Mouse (Mus musculus) urinary bladder, postnatal 25 days (tissue): ENCODE data around the gene Borcs7.
"Not testable (repeated sequence)": the region's sequence is repeated elsewhere in the genome, so short reads cannot be mapped to it uniquely, and the experiment has no call there.

ENCODE experiments used
- DNase-seq: peaks from one replicate; pipeline ENCODE4 v3.0.0; 2022; ENCODE audit warnings: low spot score

The Borcs7 gene

GRCm38 (mm10) chr19:46715016-46715415 lies 25.3 kb downstream of the Borcs7 start:
- DNase-seq = no peak

- DNase-seq = no peak
These were observed 28.4 kb downstream of the Borcs7 start for GRCm38 (mm10) chr19:46718150-46718549.

- no peak for DNase-seq
These were observed 34.7 kb downstream of the Borcs7 start for GRCm38 (mm10) chr19:46724411-46724810.

- DNase-seq = no peak
These were observed 36.4 kb downstream of the Borcs7 start for GRCm38 (mm10) chr19:46726142-46726541.

- DNase-seq = no peak
These were observed 37.5 kb downstream of the Borcs7 start for GRCm38 (mm10) chr19:46727140-46727736.

GRCm38 (mm10) chr19:46727945-46728540 lies 38.3 kb downstream of the Borcs7 start:
- no peak for DNase-seq

GRCm38 (mm10) chr19:46728909-46729308 lies 39.2 kb downstream of the Borcs7 start:
- DNase-seq = no peak

GRCm38 (mm10) chr19:46731351-46731750 lies 41.6 kb downstream of the Borcs7 start:
- no peak for DNase-seq

- not testable (repeated sequence) for DNase-seq
These were observed 43.0 kb downstream of the Borcs7 start for GRCm38 (mm10) chr19:46732673-46733072.

- DNase-seq = no peak
These were observed 43.9 kb downstream of the Borcs7 start for GRCm38 (mm10) chr19:46733626-46734025.

- no peak for DNase-seq
These were observed 45.5 kb downstream of the Borcs7 start for GRCm38 (mm10) chr19:46735241-46735640.

- no peak for DNase-seq
These were observed 47.4 kb downstream of the Borcs7 start for GRCm38 (mm10) chr19:46737106-46737505.

GRCm38 (mm10) chr19:46740341-46741008 lies 50.8 kb downstream of the Borcs7 start:
- DNase-seq = peak; percentile 55

GRCm38 (mm10) chr19:46741574-46741973 lies 51.9 kb downstream of the Borcs7 start:
- no peak for DNase-seq

GRCm38 (mm10) chr19:46744681-46745080 lies 55.0 kb downstream of the Borcs7 start:
- DNase-seq = no peak

- no peak for DNase-seq
These were observed 58.1 kb downstream of the Borcs7 start for GRCm38 (mm10) chr19:46747799-46748198.

GRCm38 (mm10) chr19:46752235-46752634 lies 62.5 kb downstream of the Borcs7 start:
- DNase-seq = no peak
